Mouse (Mus musculus) left cerebral cortex, adult 18-20 months (tissue): ENCODE measurements around the gene Vps39. TPM values are rescaled to one million over a fixed set of nuclear protein-coding genes. Genes with fewer than 3 reads are reported as not detected.

ENCODE experiments used
- DNase-seq, 2 experiments: peaks; one replicate each; pipeline ENCODE4 v3.0.0; 2021 to 2022; ENCODE audit warnings: low spot score in 2 of 2, mixed read lengths in 1 of 2
- total RNA-seq, 2 experiments: library from RNA; stranded (reverse); gene quantifications; 2 replicates each; pipeline ENCODE4 v1.2.3; 2021

Vps39 gene
- total RNA-seq, 2 experiments from 2014 or later: 66.1 to 80.0 TPM

DNA sequence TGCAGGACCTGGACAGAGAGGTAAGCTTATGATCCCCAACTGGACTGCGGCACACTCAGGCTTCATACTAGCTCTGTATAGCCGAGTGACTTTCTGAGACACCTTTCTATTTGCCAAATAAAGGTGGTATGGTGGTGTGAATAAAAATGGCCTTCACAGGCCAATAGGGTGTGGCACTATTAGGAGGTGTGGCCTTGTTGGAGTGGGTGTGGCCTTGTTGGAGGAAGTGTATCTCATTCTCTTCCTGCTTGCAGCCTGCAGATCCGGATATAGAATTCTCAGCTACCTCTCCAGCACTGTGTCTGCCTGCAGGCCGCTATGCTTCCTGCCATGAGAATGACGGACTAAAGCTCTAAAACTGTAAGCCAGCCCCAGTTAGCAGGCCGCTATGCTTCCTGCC lies 51.9 kb downstream of the Vps39 start:
- DNase-seq: no peak

DNA sequence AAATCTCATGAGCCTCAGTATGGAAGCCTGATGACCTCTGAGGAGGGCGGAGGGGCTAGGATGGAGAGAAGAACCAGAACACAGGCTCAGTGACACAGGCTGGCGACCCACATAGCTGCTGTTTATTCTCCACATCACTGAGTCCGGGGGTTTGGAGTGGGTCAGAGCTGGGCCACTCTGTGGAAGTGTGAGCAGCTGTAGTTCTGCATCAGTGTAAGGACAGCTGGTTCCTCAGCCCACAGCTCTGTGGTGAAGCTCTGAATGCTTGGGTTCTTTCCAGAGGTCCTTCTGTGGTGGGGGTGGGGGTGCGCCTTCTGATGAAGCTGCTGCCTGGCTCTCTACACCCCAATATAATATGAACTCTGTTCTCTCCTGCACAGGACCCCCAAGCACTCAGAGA lies 53.1 kb downstream of the Vps39 start:
- DNase-seq: no peak

- DNase-seq: no peak
Measured at GRCm38 (mm10) chr2:120296160-120296559, 56.8 kb downstream of the Vps39 start.

GRCm38 (mm10) chr2:120291471-120292078 lies 61.4 kb downstream of the Vps39 start:
- DNase-seq: no peak

- peak; percentile 24 to 28 for DNase-seq
Measured at GRCm38 (mm10) chr2:120288995-120289394, 63.9 kb downstream of the Vps39 start, which contains the start of gene Pla2g4d. TSS of gene Pla2g4d (minus strand) at chr2:120289197.

DNA sequence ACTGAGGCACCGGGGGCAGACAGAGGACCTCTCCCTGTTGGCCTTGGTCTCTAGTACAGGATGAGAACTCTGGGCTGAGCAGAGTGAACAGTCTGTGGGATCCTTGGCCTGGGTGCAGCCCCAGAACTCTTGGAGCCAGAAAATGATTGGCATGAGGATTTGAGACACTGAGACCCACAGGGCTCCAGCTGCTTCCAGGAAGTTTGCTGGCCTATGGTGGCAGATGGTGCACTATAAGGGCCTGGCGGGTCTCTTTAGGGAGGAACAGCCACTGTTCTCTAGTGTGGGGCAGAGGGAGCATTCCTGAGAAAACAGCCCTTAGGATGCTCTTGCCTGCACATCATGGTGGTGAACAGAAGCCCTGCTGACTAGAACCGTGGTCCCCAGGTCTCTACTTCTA lies 64.5 kb downstream of the Vps39 start:
- DNase-seq: no peak

DNA sequence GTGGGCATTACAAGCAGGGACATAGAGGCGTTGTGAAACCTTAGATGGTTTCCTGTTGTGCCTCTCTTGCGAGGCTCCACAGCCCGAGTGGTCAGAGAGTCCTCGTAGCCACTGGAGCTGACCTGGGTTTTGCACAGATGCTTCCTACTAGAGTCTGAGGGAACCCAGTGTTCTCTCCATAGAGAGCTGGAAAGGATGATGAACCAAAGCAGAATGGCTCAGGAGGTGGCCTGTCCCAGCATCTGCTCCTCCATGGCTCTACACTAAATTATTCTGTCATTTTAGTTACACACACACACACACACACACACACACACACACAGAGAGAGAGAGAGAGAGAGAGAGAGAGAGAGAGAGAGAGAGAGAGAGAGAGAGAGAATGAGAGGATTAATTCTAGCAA lies 67.3 kb downstream of the Vps39 start:
- DNase-seq: no peak

DNA sequence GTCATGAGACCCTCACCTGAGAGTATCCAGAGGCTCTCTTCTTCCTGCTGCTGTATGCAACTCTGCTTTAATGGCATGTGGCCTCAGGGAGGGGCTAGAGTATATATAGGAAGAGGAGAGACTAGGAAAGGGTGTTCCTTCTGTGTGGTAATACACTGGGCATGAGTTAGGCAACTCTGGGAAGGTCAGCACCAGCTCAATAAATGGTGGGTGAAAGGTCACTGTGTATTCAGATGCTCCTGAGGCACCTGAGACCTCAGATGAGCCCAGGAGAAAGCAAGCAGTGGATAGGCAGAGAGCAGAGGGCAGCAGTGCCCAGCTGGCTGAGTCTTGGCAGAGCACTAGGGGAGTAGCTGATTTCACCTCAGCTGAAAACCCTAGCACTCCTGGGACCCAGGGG lies 68.2 kb downstream of the Vps39 start:
- DNase-seq: no peak

GRCm38 (mm10) chr2:120284094-120284493 lies 68.8 kb downstream of the Vps39 start:
- DNase-seq: no peak

- no peak for DNase-seq
Measured at GRCm38 (mm10) chr2:120283550-120283949, 69.4 kb downstream of the Vps39 start.

DNA sequence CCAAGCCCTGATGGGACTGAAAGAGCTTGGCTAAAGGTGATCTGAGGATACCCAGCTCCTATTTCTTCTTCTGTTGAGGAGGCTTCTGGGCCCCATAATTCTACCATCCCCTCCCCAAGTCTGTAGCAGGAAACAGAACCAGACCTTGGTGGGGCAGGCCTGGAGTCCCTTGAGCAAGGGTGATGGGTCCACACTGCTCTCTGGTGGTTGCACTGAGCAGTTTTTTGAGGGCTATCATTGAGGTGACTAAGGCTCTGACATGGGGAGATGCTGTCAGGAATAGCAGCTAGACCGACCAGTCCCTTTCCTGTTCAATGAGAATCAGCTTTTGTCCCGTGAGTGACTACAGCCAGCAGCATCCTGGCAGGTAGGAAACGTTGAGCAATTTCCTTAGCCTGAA lies 71.7 kb downstream of the Vps39 start:
- no peak for DNase-seq

DNA sequence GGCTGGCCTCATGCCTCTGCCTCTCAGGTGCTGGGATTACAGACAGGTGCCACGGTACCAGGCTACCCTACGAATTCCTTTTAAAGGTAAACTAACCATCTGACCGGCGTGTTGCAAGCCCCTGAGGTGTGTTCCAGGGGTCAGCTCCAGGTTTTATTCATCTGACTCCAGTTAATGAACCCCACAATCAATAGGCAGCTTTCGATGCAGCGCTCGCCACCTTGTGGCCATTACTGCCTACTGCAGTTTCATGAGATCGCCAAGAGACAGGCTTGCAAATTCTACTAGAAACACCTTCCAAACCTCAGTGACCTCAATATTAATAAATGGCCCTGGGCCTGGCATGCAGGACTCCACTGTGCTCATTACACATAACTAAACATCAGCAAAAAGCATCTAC lies 73.0 kb downstream of the Vps39 start:
- DNase-seq: peak; percentile 60 to 72

- DNase-seq: no peak
Measured at GRCm38 (mm10) chr2:120276951-120277350, 76.0 kb downstream of the Vps39 start.

DNA sequence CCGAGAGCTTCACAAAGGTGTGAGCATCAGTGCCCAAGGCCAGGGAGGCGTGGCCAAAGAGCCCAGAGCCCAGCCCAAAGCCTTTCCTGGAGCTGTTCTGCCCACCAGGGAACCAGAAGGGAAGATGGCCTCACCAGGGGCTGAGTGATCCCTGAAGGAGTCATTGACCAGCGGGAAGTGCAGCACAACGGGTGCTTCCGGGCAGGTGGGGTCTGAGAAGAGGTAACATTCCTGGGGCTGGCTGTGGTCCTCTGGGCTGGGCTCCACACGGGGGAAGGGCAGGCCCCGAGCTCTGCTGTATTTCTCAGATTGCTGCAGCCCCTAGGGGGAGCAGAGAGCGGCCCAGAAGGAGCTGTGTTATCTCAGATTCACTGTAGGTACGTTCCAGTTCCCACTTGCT lies 84.3 kb downstream of the Vps39 start:
- DNase-seq: no peak

Other genes starting within 250 kb of the Vps39 start
- 10 to 100 TPM; 14.5 TPM for gene Ehd4, start 198.5 kb downstream of the Vps39 start, total RNA-seq
- 10 to 100 TPM; 18.0 to 20.9 TPM for gene Pla2g4e, start 107.8 kb downstream of the Vps39 start, total RNA-seq
- under 1 TPM in 1 of 2 experiments, not detected in 1; 0.09 TPM for gene Pla2g4d, start 63.9 kb downstream of the Vps39 start, total RNA-seq
- gene Pla2g4f, start 39.0 kb downstream of the Vps39 start, total RNA-seq: not detected
- 10 to 100 TPM; 12.4 to 14.1 TPM for gene Ganc, start 50.8 kb upstream of the Vps39 start, total RNA-seq
- gene Tmem87a, start 51.0 kb upstream of the Vps39 start, total RNA-seq: 10 to 100 TPM; 40.5 to 43.3 TPM
- gene Capn3, start 102.9 kb upstream of the Vps39 start, total RNA-seq: 1 to 10 TPM; 4.2 TPM
- 100 to 1,000 TPM; 168 to 179 TPM for gene Zfp106, start 210.7 kb upstream of the Vps39 start, total RNA-seq
- 10 to 100 TPM; 20.0 to 21.1 TPM for gene Snap23, start 214.5 kb upstream of the Vps39 start, total RNA-seq